Mouse (Mus musculus): ENCODE data around the gene Atf6b.

- no peak for TF ChIP-seq CTCF (IDR thresholded peaks at IDR 0.05; ENCODE audit: control insufficient read depth, insufficient read depth, insufficient read length)
- TF ChIP-seq CEBPB (IDR thresholded peaks at IDR 0.05; ENCODE audit: low read depth): no peak
- TF ChIP-seq USF1 (IDR thresholded peaks at IDR 0.05; ENCODE audit: low read depth): no peak
- TF ChIP-seq MAX (IDR thresholded peaks at IDR 0.05): peak; percentile 83
- no peak for TF ChIP-seq MYOD1 (IDR thresholded peaks at IDR 0.05; ENCODE audit: control insufficient read depth, insufficient read length, low read depth)
Observed at GRCm38 (mm10) chr17:34685120-34686110, 38.5 kb downstream of the Atf6b start.
